Mouse (Mus musculus) neural tube, embryonic 10.5 days (tissue): Measurements from ENCODE around the gene Foxl1.
A peak's percentile ranks its signal among the peaks of the same experiment; 100 is the strongest.

Experiments used
- DNase-seq: peaks from one replicate; pipeline ENCODE4 v3.0.0-alpha.2; 2017; ENCODE audit warnings: low spot score; ENCODE audit errors: extremely low spot score

Gene Foxl1

DNA sequence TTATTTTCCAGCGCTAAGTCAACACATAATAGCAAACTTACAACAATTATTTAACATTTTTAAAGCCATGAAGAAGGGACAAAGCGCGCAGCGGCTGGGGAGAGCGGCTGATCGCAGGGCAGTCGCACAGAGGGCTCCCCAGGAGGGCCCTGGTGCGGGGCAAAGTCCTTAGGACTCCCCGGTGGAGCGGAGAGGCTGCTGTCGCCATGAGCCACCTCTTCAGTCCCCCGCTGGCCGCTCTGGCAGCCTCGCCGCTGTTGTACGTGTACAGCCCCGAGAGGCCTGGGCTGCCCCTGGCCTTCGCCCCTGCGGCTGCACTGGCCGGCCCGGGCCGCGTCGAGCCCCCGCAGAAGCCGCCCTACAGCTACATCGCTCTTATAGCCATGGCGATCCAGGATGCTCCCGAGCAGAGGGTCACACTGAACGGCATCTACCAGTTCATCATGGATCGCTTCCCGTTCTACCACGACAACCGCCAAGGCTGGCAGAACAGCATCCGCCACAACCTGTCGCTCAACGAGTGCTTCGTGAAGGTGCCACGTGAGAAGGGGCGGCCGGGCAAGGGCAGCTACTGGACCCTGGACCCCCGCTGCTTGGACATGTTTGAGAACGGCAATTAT lies at the start of gene Foxl1:
Foxl1 (plus strand) TSS at position 185 of the 620 bp plus-strand sequence.
- DNase-seq, result no peak

DNA sequence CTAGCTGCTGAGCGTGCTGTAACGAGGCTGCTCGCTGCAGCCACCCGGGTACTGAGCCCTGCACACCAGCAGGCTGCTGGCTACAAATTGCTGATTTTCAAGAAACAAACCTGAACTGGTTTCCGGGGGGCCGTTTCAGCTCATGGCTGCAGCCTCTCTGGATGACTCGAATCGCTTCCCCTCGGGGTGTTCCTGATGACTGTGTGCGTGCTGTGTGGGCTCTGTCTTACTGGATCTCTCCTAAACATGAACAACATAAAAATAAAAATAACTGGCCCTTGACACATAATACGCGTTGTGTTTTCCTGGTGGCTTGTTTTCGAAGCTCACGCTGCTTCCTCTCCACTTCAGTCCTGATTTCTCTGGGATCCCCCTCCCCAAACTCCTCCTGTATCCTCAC lies 49.0 kb upstream of the Foxl1 start:
- peak; percentile 45 for DNase-seq

DNA sequence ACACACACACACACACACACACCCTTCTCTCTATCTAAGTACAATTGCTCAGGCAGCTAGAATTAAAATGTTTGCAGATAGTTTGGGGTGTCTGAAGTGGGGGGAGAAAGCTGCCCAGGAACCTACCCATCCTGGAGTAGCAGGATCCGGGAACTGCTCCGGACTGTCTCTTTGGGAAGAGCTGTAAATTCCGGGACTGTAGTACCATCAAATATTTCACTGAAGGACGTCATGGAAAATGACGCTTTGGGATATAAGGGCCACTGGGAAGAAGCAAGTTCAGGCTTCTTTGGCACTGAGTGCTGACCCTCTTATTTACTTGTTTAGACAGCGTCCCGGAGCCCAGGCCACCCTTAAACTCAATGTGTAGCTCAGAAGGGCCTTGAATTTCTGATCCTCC lies 48.5 kb upstream of the Foxl1 start:
- DNase-seq, result peak; percentile 50

DNA sequence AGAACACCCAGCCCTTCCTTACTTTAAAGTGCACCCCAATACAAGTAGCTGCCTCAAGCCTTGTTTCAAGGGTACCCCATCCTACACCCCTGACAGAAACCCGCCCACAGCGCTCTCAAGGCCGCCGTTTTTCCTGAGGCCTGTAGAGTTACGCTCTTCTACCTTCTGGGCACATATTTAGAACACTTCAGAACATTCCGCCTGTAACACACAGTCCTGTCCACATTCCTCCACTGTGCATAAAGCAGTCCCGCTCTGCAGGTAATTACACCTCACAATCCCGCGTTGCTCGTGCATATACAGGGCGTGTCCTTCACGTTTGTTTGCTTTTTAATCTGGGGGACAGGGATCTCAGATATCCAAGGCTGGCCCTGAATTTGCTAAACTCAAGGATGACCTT lies 47.8 kb upstream of the Foxl1 start:
- peak; percentile 49 for DNase-seq

DNA sequence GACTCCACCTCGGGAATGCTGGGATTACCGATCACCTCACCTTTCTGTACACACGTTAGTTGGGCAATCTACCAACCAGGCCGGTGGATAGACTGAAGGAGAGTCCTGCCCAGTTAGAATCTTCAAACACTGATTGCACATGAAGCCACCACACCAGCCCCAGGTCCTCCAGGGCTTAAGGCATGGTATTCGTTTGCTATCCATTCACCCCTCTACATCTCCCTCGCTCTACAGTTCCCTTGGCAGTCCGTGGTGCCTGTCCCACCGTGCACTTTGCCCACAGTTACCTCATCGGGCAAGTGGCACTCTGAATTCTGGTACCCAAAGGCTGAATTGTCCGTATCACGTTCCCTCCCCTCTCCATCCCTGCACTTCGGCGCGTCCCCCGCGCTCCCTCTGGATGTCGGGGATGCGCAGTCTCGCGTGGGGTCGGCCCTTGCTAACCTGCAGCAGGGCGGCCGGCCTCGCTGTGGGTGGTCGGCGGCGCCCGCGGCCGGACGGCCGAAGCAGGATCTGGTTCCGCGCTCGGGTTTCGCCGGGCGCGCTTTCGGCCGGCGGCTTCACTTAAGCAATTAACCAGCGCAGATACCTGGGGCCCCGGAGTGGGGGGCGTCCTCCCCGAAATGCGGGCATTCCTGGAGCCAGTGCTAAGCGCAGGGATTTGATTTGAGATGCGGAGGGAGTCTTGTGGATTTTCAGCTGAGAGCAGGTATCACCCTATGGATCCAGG lies 47.2 kb upstream of the Foxl1 start:
- DNase-seq, result peak; percentile 61

DNA sequence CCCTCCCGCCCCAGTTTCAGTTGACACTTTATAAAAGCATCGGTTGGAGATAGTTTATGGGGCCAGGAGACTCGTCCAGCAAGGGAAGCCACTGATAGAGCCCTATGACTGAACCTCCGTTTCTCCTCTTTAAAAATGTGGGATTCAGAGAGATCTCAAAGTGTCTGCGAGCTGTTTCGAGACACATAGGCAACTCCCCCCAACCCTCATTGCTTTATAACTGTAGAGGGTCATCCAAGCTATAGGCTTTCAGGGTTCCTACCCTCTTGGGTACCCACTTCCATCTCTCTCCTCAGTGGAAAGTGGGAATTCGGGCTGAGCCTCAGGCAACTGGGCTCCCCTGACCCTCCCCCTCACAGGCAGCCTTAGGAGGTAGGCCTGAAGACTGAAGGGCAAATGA lies 46.3 kb upstream of the Foxl1 start:
- no peak for DNase-seq

DNA sequence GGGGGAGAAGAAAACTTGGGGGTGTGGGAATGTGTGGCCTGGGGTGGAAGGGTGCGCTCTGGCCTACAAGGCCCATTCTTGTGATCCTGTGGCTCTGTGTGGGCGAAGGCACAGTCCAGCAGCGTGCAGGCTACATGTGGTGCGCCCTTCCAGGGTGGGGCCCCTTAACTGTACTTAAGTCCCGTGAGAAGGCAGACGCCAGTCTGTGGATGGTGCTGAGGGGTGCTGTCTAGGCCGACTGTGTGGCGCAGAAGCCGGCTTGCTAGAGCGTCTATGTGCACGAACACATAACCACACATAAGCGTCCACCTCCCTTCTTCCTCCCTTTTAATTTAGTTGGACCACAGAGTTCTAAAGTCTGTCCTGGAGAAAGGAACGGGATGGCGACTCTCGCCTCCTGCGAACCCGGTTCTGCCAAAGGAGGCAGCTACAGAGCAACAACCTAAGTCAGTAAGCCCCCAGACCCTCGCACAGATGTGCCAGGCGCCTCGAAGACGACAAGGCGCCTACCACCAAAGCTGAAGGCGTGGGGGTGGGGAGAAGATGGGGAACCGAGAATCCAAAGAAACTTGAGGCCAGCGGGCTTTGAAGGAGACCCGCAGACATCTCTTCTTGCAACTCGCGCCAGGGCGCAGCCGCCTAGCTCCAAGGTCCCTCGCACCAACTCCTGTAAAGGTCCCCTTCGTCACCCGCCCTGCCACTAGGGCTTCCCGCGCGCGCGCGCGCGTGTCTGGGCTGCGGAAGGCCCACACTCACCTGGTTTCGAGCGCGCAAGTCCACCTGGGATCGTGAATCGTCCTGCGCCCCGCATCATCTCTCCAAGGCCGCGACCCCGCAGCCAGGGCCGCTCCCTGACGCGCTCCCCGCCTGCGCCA lies 45.3 kb upstream of the Foxl1 start:
- DNase-seq, result peak; percentile 60

DNA sequence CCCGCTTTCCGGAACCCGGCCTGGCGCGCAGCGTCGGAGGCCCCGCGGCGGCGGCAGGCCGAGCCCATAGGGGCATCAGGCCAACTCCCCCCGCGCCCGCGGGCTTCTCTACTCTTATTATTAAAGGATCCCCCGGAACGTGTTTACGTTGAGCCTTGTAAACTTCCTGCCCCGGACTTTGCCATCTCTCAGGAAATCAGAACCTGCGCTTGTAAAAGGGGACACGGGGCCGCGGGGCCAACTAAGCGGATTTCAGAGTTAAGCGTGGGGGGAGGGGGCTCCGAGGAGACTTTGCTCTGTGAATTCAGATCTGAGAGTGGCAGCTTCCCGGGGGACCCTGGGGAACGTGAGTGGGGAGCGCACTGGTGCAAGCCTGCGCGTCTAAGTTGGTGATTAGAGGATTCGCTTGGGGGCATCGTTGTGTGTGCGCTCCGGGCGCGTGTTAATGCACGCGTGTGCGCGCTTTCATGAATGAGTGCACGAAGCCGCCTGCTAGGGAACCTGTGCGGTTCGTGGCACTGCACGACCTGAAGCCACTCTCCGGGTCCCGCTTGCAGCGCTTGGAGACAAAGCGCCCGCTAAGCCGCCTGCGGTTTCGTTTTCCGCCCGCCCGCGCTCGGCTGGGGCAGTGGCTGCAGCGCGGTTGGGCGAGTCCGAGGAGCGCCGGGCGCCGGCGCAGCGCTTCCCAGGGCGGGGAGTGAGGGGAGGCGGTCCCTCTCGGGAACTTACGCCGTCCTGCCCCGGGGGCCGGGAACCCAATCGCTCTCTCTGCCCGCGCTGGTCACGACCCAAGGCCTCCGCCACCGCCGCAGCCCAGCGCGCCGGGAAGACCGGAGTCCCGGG lies 44.4 kb upstream of the Foxl1 start:
- DNase-seq, result peak; percentile 82

DNA sequence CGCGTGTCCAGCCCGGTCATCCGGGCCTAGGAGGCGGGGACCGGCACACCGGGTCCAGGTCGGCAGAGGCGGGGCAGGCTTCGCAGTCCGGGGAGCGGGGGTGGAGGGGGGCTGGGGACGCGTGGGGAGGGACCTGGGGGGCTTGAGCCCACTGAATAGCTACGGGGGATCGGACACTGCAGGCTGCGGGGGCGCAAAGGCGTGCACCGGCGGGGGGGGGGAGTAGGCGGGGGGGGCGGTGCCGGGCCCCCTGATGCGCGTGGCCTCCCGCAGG lies 43.9 kb upstream of the Foxl1 start:
- no peak for DNase-seq

DNA sequence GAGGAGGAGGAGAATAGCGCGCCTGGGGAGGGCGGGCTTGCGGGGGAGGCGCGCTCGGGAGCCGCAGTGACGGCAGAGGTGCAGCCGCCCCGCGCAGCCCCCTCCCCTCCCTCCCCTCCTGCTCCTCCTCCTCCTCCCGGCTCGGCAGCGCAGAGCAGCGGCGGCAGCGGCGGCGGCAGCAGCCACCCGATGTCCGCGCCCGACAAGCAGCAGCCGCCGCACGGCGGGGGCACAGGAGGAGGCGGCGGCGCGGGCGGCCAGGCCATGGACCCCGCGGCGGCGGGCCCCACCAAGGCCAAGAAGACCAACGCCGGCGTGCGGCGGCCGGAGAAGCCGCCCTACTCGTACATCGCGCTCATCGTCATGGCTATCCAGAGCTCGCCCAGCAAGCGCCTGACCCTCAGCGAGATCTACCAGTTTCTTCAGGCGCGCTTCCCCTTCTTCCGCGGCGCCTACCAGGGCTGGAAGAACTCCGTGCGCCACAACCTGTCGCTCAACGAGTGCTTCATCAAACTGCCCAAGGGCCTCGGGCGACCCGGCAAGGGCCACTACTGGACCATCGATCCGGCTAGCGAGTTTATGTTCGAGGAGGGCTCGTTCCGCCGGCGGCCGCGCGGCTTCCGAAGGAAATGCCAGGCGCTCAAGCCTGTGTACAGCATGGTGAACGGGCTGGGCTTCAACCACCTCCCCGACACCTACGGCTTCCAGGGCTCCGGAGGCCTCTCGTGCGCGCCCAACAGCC lies 43.4 kb upstream of the Foxl1 start, which contains the start of gene Foxf1:
Foxf1 (plus strand) TSS at position 177 of the 742 bp plus-strand sequence.
- DNase-seq, result peak; percentile 83

DNA sequence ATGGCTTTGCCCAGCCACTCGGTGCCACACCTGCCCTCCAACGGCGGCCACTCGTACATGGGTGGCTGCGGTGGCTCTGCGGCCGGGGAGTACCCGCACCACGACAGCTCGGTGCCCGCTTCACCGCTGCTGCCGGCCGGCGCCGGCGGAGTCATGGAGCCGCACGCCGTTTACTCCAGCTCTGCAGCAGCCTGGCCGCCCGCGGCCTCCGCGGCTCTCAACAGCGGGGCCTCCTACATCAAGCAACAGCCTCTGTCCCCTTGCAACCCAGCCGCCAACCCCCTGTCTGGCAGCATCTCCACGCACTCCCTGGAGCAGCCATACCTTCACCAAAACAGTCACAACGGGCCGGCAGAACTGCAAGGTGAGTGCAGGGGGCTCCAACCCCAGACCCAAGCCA lies 42.7 kb upstream of the Foxl1 start:
- DNase-seq, result peak; percentile 65

DNA sequence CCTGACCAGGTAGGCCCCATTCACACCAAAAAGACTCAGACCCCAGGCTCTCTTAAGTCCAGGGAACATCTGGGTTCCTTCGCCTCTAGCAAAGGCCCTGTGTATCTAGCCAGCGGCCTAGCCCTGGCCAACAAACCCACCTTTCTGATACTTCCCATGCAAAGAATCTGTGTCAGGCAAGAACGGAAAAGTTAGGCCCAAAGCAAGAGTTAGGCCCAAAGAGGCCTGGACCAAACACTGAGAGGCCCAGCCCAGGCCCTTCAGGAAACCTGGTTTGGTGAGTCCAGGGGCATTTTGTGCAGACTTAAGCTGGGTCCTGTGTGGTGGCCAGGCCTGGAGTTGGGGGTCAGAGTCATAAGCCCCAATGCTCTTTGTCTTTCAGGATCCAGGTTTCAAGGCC lies 42.2 kb upstream of the Foxl1 start:
- DNase-seq, result no peak

DNA sequence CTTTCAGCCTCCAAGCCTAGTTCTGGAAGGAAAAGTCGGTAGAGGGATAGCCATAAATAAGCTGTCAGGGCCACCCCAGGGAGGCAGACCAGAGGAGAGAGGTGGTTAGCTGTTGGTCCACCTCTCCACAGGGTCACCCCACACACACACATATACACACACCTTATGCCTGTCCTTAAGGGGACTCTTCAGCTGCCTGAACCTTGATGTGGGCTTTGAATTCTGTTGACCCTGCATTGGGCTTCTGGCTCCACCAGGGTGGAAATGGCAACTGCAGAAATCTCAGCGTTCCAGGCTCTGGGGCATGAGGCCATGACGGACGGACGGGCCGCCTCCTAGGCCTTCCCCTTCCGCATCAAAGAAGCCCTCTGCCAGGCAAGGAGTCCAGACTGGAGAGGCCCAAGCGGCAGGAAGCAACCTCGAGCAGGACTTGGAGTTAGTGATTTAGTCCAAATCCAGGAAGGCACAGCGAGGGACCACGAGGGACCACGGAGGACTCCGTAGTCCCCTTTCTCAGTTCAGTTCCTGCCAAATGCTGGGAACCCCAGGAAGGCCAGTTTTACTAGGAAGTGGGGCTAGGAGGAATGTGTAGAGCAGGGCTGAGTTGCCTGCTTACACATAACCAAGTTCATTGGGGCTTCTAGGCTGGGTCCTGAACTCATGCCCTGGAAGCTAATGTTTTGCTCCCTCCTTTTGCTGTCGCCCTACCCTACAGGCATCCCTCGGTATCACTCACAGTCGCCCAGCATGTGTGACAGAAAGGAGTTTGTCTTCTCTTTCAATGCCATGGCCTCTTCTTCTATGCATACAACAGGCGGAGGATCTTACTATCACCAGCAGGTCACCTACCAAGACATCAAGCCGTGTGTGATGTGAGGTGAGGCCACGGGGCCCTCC lies 41.5 kb upstream of the Foxl1 start:
- DNase-seq, result peak; percentile 52

DNA sequence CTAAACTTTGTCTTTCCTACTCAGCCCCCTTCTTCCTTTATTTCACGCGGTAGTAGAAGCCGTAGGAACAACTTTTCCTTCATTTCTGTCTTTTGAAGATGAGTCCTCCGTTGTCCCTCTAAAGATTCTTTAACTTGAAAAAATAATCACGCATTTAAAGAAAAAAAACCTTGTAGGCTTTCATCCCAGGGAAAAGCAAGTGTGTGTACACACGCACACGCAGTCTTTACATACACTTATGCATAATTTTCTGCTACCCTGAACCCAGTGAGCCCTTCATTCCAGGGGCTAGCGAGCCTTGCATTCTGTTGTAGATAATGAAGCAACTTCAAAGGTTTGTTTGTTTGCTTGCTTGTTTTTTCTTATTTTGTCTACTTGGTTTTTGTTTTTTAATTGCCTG lies 39.5 kb upstream of the Foxl1 start:
- DNase-seq, result peak; percentile 26

DNA sequence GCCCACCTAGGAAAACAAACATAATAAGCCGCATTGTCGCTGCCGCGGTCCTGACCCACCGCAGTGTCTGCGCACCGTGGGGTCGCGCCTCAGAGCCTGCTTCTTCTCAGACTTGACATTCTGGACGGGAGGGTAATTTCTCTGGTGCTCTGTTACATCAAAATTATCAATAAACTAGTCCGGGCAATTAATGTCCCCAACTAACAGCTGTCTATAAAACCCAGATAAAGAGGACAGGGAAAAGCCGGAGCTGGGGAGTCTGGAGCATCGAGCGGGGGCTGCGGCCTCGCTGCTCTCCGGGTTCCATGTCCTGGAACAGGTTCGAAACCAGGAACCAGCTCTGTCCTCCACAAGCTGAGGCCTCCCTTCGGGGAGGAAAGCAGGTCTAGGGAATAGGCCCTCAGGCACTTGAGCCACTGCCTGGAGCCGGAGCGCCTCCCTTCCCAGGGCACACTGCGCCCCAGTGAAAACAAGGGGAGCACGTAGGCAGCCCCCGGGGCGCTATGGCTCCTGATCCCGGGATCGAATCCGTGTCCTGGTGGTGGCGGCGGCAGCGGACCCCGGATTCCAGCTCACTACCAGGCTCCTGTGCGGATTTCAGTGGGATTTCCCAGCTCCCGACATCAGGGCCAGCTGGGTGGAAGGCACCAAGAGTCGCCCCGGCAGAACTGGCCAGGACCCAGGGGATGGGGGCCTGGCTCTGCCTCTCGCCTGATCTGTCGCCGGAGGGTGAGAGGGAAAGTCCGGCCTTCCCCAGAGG lies 38.7 kb upstream of the Foxl1 start:
- DNase-seq, result peak; percentile 69

DNA sequence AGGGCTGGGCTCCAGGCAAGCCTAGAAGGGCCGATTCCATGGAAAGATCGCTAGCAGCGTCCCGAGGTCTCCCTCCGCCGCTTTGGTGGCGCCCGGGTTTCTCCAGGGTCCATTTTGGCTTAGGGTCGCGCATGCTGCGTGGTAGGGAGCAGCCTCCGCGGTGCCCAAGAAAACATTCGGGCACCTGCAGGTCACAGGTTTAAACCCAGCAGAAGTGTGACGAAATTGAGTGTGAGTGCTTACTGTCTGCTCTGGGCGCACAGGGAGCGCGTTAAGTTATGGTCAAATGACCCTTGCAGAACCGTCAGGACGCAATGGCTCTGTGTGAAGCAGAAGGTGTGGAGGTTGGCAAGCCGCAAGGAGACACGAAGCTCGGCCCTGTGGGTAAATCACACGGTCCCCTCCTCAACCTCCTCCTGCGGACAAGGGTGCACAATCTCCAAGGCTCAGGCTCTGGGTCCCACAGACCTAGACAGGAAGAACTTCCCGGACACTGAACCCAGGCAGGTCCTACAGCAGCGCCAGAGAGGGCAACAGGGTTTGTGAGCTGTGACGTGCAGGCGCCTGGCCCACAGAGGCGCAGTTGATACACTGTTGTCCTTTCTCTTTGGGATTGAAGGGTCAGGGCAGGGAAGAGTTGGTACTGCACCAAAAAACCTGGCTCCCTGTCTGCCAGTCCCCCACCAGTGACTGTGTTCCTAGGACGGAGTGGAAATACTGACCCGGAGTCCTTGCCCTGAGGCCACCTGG lies 37.9 kb upstream of the Foxl1 start:
- DNase-seq, result peak; percentile 51

DNA sequence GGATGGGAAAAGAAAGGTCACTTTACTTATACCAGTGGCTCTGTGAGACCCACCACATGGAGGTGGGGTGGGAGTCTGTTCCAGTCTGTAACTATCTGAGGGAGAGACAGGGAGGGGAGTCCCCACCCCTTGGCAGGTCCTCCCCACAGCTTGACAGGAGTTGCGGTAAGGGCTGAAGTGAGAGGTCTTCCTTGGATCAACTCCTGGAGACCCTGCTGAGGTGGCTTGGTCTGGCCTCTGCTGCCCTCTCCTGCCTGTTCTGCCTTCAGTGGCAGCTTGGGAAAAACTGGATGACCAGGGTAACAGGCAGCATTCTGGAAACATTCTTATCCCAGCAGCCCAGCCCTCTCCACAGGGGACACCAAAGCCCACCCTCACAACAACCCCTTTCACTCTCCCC lies 37.0 kb upstream of the Foxl1 start:
- peak; percentile 55 for DNase-seq

DNA sequence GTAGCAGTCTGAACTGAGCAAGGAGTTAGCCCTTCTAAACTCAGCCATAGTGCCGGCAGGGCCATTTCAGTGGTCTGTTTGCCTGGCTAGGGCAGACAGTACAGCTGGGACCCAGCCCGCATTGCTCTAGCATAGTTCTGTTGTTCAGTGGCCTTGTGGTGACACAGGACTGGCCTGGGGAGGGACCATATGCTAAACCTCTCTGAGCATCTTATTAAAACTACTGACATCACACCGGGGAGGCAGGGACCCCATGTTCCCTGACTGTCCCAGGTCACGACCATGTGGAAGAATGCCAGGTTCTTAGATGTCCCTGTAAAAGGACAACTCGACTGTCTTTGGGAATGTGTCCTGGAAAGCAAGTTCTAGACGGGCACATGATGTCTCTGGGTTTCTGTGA lies 35.6 kb upstream of the Foxl1 start:
- DNase-seq, result no peak
